Mouse (Mus musculus) hematopoietic stem cell, adult 5-6 weeks (primary cell): ENCODE measurements at regions not wholly inside any gene's neighbourhood (a gene's known extent, or its start where the extent isn't known, plus 50 kb on each side); places are given as distances from the start of the nearest gene placed in this dataset.
"Not testable (repeated sequence)": the region's sequence is repeated elsewhere in the genome, so short reads cannot be mapped to it uniquely, and the experiment has no call there.

ENCODE experiments used
- ATAC-seq, 2 experiments: fragments of 125-278 bp in 1 of 2; replicated peaks in 1 of 2; 2 replicates each; pipeline ENCODE4 v1.8.0; 2016 to 2017; ENCODE audit warnings: inconsistent platforms in 2 of 2, mild to moderate bottlenecking in 2 of 2, moderate number of reproducible peaks in 2 of 2, low read depth in 1 of 2, moderate TSS enrichment in 1 of 2; ENCODE audit not compliant: low FRiP score in 2 of 2, poor library complexity in 2 of 2, severe bottlenecking in 2 of 2, insufficient read depth in 1 of 2, low TSS enrichment in 1 of 2

GRCm38 (mm10) chr13:4858341-4858740 lies 249.4 kb upstream of the Akr1e1 start:
- ATAC-seq: no peak

GRCm38 (mm10) chr13:4839481-4839880 lies 230.5 kb upstream of the Akr1e1 start:
- ATAC-seq: not testable (repeated sequence)

- no peak for ATAC-seq
These were observed 217.8 kb upstream of the Akr1e1 start for GRCm38 (mm10) chr13:4826756-4827155.

GRCm38 (mm10) chr13:4825749-4826148 lies 216.8 kb upstream of the Akr1e1 start:
- ATAC-seq: not testable (repeated sequence)

GRCm38 (mm10) chr13:4806876-4807275 lies 197.9 kb upstream of the Akr1e1 start:
- no peak for ATAC-seq

- no peak for ATAC-seq
These were observed 191.7 kb upstream of the Akr1e1 start for GRCm38 (mm10) chr13:4800666-4801065.

- no peak for ATAC-seq
These were observed 182.2 kb upstream of the Akr1e1 start for GRCm38 (mm10) chr13:4791139-4791538.

GRCm38 (mm10) chr13:4790414-4790813 lies 181.4 kb upstream of the Akr1e1 start:
- ATAC-seq: peak; percentile 42 to 62; a peak in 1 of 4 replicates

- ATAC-seq: no peak
These were observed 174.3 kb upstream of the Akr1e1 start for GRCm38 (mm10) chr13:4783290-4783689.

- not testable (repeated sequence) for ATAC-seq
These were observed 169.4 kb upstream of the Akr1e1 start for GRCm38 (mm10) chr13:4778264-4778823.

GRCm38 (mm10) chr13:4776855-4777254 lies 167.9 kb upstream of the Akr1e1 start:
- ATAC-seq: peak; percentile 86 to 93

- no peak for ATAC-seq
These were observed 163.3 kb upstream of the Akr1e1 start for GRCm38 (mm10) chr13:4772324-4772723.

- ATAC-seq: peak; percentile 100
These were observed 162.4 kb upstream of the Akr1e1 start for GRCm38 (mm10) chr13:4771120-4772075.

GRCm38 (mm10) chr13:4759965-4760364 lies 151.0 kb upstream of the Akr1e1 start:
- no peak for ATAC-seq

- no peak for ATAC-seq
These were observed 147.6 kb upstream of the Akr1e1 start for GRCm38 (mm10) chr13:4756529-4756928.

GRCm38 (mm10) chr13:4742930-4743329 lies 134.0 kb upstream of the Akr1e1 start:
- ATAC-seq: no peak

GRCm38 (mm10) chr13:4716299-4716698 lies 107.3 kb upstream of the Akr1e1 start:
- ATAC-seq: not testable (repeated sequence)

- ATAC-seq: no peak
These were observed 105.8 kb upstream of the Akr1e1 start for GRCm38 (mm10) chr13:4714724-4715123.
